Mouse (Mus musculus): ENCODE results near the gene Tmem199.
"Not testable (repeated sequence)": the region's sequence is repeated elsewhere in the genome, so short reads cannot be mapped to it uniquely, and the experiment has no call there.

Gene Tmem199

DNA sequence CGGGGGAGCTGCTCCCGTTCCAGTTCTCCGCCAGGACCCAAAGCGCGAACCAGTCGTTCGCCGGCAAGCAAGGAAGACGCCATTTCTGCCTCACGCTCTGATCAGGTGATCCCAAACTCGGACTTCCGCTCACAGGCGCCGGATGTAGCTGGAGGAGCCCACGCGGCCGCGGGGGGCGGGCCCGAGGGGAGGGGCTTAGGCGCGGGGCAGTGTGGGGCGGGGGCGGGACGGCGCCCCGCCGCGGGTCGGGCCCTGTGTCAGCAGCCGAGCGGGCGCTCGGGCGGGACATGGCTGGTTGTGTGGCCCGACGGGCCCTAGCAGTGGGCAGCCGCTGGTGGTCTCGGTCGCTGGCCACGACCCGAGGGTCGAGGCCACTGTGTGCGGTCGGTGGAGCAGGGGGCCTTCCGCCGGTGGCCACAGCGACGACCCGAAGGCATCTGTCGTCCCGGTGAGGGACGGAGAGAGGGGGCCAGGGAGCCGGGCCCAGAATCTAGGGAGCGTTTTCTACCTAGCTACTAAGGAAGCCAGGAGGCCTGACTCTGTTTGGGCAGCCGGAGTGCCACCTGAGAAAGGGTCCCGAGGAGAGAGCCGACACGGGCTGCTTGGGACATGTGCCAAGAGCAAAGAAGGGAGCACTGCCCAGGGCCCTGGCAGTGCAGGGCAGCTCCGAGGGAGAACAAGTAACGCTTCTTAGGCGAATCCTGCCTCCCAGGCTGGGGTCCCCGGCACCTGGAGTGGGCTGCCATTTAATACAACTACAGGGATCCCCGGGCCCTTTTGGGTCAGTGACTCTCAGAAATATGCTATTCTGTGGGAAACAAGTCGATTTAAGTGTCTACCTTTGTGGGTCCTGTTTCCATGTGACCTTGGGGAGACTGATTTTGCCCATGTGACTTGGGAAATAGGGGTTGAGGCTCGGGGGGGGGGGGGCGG is at the start of gene Tmem199, which contains the start of gene Poldip2:
Gene Tmem199, minus strand, starts transcription at position 148 of the 933 bp plus-strand sequence.
Gene Poldip2, plus strand, starts transcription at position 169 of the 933 bp plus-strand sequence.
- peak; percentile 91 for DNase-seq (ENCODE audit: low spot score)

GRCm38 (mm10) chr11:78560447-78560846 is 48.5 kb upstream of the Tmem199 start:
- peak; percentile 79 for DNase-seq (ENCODE audit: low spot score)

- DNase-seq (ENCODE audit: low spot score) = no peak
Measured at GRCm38 (mm10) chr11:78557241-78557640, 45.3 kb upstream of the Tmem199 start.

GRCm38 (mm10) chr11:78556070-78556469 is 44.1 kb upstream of the Tmem199 start:
- no peak for DNase-seq (ENCODE audit: low spot score)

GRCm38 (mm10) chr11:78555623-78556022 is 43.7 kb upstream of the Tmem199 start:
- DNase-seq (ENCODE audit: low spot score) = no peak

DNA sequence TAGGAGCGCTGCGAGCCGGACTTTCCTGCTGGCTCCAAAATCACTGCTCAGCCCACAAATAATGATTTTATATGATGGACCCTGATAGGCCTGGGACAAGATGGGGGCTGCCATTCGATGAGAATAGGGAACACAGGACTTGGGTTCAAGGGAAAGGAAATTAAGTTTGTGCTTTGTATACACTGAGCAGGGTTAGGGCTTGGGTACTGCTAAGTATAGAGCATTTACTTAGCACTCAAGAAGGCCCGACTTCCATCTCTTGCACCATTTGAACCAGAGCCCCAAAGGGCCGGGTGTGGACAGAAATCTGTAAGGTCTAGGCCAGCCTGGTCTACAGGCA is 39.1 kb upstream of the Tmem199 start:
- no peak for DNase-seq (ENCODE audit: low spot score)

GRCm38 (mm10) chr11:78550168-78551058 is 38.4 kb upstream of the Tmem199 start, which contains the start of gene Tmem97:
Tmem97 (minus strand) TSS chr11:78550777.
- peak; percentile 94 for DNase-seq (ENCODE audit: low spot score)

DNA sequence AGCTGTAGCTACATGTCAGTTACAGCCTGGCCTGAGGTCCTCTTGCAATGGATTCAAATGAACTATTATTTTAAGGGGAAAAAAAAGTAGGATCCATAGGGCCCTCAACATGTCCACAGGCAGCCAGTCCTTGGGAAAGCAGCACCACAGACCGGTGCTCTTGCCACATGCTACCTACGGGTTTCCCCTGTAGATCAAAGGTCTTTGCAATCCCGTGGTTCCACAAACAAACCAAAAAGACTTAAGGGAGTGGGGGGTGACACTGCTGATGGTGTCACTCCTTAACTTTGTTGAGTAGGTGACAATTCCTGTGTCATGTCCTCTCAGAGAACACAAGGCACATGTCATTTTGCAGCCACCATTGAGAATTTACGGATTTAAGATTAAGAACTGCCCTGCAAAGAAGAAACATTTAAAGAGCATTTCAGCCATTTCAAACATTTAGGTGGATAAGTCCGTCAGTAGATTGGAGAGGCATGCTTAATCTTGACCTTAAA is 37.6 kb upstream of the Tmem199 start:
- no peak for DNase-seq (ENCODE audit: low spot score)

DNA sequence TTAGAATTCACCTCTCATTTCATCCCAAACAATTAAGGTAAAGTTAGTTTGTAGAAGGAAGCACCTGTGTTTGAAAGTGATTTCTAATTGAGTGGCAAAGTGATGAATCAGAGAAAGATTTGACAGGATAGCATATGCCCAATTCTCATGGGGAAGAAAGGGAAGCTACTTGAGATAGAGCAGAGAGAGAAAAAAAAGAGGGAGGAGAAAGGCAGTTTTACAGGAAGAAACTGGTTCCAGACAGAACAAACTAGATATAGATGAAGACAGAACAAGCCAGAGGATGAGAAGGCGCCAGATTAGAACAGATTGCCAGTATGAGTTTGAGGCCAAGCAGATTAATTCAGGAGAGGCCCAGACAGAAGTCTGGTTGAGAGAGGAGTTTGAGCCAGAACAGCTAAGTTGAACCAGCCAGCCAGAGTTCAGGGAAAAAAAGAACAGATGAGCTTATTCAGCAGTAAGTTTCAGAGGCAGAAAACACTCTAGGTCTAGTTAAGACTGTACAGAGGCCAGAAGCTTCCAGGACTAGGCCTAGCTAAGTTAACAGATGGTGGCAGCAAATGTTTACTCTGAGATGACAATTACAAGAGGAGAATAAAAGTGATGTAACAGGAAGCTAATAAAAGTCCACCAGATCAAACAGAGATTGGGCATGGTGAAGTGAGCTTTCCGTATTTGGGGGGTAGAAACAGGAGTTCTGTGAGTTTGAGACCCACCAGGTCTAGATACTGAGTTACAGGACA is 35.9 kb upstream of the Tmem199 start:
- no peak for DNase-seq (ENCODE audit: low spot score)

GRCm38 (mm10) chr11:78545181-78545580 is 33.2 kb upstream of the Tmem199 start:
- no peak for DNase-seq (ENCODE audit: low spot score)

GRCm38 (mm10) chr11:78544449-78545111 is 32.6 kb upstream of the Tmem199 start:
- DNase-seq (ENCODE audit: low spot score) = no peak

DNA sequence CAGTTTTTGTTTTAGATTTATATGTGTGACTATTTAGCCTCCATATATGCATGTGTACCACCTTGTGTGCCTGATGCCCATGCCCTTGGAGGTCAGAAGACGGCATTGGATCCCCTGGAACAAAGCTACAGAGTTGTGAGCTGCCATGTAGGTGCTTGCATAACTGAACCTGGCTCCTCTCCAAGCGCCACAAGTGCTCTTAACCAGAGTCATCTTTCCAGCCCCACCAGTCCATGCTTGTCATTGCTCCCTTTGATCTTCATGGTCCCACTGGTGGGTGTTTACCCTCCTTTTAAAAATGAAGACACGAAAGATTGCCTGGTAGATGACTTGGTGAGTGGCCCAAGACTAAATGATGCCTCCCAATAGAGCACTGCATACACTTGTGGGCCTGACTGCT is 28.4 kb upstream of the Tmem199 start:
- no peak for DNase-seq (ENCODE audit: low spot score)

GRCm38 (mm10) chr11:78536690-78537084 is 24.7 kb upstream of the Tmem199 start:
- no peak for DNase-seq (ENCODE audit: low spot score)

GRCm38 (mm10) chr11:78536080-78536689 is 24.2 kb upstream of the Tmem199 start, which contains the start of the genes Tnfaip1 and Ift20:
Tnfaip1 (minus strand) TSS chr11:78536332.
Ift20 (plus strand) TSS chr11:78536361.
- peak; percentile 98 for DNase-seq (ENCODE audit: low spot score)

- DNase-seq (ENCODE audit: low spot score) = peak; percentile 38
Measured at GRCm38 (mm10) chr11:78535376-78536079, 23.6 kb upstream of the Tmem199 start.

DNA sequence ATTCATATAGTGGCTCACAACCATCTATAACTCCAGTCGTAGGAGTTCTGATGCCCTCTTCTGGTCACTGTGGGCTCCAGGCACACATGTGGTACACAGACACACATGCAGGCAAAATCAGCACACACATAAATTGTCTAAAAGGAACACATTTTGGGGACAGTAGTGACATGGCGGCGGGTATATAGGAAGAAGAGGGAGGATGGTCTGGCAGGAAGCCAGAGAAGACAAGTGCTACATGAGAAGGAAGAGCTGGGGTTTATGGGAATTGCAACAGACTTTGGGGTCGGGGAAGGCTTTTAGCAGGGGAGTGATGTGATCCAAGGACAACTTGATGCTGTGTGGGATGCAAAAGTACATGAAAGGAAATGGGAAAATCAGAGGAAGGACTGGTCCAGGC is 22.5 kb upstream of the Tmem199 start:
- no peak for DNase-seq (ENCODE audit: low spot score)

DNA sequence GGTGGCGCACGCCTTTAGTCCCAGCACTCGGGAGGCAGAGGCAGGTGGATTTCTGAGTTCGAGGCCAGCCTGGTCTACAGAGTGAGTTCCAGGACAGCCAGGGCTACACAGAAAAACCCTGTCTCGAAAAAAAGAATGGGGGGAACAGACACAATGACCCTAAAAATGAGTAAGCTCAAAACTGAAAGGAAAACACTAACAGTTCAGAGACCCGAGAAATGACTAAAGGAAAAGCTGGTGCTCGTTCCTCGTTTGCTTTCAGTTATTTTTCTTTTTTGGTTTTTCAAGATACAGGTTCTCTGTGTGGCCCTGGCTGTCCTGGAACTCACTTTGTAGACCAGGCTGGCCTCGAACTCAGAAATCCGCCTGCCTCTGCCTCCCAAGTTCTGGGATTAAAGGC is 19.5 kb upstream of the Tmem199 start:
- not testable (repeated sequence) for DNase-seq (ENCODE audit: low spot score)

DNA sequence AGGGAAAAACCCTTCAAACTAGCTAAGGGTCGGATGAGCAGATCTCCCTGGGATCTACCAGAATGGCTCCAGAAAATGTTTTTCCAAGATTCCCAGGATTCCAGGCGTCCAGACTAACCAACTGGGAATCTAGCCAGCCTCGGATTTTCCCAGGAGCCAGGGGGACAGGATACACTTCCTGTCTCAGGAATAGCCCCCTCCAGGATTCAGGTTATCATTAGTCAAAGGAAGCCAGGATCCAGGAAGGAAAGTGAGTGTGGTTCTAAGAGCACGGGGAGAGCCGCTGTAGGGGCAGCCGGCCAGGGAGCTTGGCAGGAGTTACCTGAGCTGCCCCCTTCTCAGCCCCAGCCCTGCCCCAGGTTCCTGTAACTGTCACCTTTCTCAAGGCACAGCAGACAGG is 19.1 kb upstream of the Tmem199 start:
- DNase-seq (ENCODE audit: low spot score) = no peak

GRCm38 (mm10) chr11:78530001-78530400 is 18.0 kb upstream of the Tmem199 start:
- DNase-seq (ENCODE audit: low spot score) = no peak

DNA sequence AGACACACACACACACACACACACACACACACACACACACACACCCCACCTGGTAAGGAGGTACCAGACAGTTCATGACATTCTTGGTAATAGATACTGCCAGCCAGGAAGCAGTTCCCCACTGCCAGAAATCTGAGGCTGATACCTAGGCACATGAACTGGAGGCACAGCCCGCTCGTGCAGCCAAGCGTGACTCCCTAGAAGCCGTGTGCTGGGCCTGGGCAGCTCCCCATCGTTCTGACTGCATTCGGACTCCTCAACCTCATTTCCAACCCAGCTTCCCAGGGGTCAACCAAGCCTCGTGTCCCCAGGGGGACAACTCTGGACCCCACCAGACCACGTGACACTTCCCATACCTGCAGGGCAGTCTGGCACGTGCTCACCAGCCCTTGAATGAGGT is 16.7 kb upstream of the Tmem199 start:
- DNase-seq (ENCODE audit: low spot score) = no peak
